Mouse (Mus musculus) liver, adult 2 months (tissue): ENCODE data around the gene Inca1. TPM values are rescaled to one million over a fixed set of nuclear protein-coding genes. Genes with fewer than 3 reads are reported as not detected.
A peak's percentile ranks its signal among the peaks of the same experiment; 100 is the strongest.

Experiments
- DNase-seq: peaks from one replicate; pipeline ENCODE4 v3.0.0-alpha.2; 2011; ENCODE audit warnings: low read depth, low spot score; ENCODE audit errors: extremely low read depth
- H3K27ac ChIP-seq: fragments of 200-500 bp; replicated peaks from 2 replicates; pipeline ENCODE4 v1.5.1; 2012; ENCODE audit warnings: low read depth, mild to moderate bottlenecking, control low read depth, inconsistent platforms, low read length; ENCODE audit not compliant: insufficient read depth
- H3K27me3 ChIP-seq: fragments of 200-500 bp; 2 replicates; pipeline ENCODE4 v1.6.1; 2012; ENCODE audit warnings: mild to moderate bottlenecking, moderate library complexity, low read length, inconsistent platforms; ENCODE audit not compliant: control insufficient read depth, insufficient read depth
- H3K36me3 ChIP-seq: fragments of 200-500 bp; 2 replicates; pipeline ENCODE4 v1.6.1; 2012; ENCODE audit warnings: low read length, inconsistent platforms; ENCODE audit not compliant: control insufficient read depth, insufficient read depth
- H3K4me1 ChIP-seq: fragments of 200-500 bp; 2 replicates; pipeline ENCODE4 v1.6.1; 2011; ENCODE audit warnings: low read length; ENCODE audit not compliant: control insufficient read depth, insufficient read depth
- H3K4me3 ChIP-seq: fragments of 200-500 bp; 2 replicates; pipeline ENCODE4 v1.5.1; 2011; ENCODE audit warnings: low read depth, mild to moderate bottlenecking, control low read depth, low read length, moderate library complexity; ENCODE audit not compliant: insufficient read depth
- H3K79me2 ChIP-seq: fragments of 200-500 bp; 2 replicates; pipeline ENCODE4 v1.6.1; 2012; ENCODE audit warnings: inconsistent platforms, mild to moderate bottlenecking, low read length, moderate library complexity; ENCODE audit not compliant: control insufficient read depth, insufficient read depth
- H3K9ac ChIP-seq: fragments of 200-500 bp; 2 replicates; pipeline ENCODE4 v1.6.1; 2012; ENCODE audit warnings: low read depth, mild to moderate bottlenecking, control low read depth, inconsistent platforms, low read length
- CTCF ChIP-seq: fragments of 200-500 bp; IDR thresholded peaks from 2 replicates; pipeline ENCODE4 v1.5.1; 2011; ENCODE audit warnings: low read depth, low read length, control low read depth
- POLR2A ChIP-seq: fragments of 200-500 bp; IDR thresholded peaks from 2 replicates; pipeline ENCODE4 v1.6.1; 2011; ENCODE audit warnings: low read length, control low read depth; ENCODE audit not compliant: insufficient read depth; ENCODE audit errors: extremely low read depth
- WGBS: fragments of 180-500 bp; shearing (Covaris S2); methylation state at CpG from one replicate; pipeline ENCODE4 v1.1.7; 2018; 5-methylcytosine and 5-hydroxymethylcytosine counted together
- polyA plus RNA-seq: library from polyadenylated mRNA; depleted of rRNA; stranded (reverse); fragments of >200 nt; gene quantifications from 2 replicates; pipeline ENCODE4 v1.2.3, GENCODE M21; 2012
- total RNA-seq: library from RNA; depleted of rRNA; stranded (reverse); fragments of >200 nt; gene quantifications from 2 replicates; pipeline ENCODE4 v1.2.3, GENCODE M21; 2014

Gene Inca1
- total and polyA plus RNA-seq, 2 experiments, result 18.4 to 29.9 TPM

DNA sequence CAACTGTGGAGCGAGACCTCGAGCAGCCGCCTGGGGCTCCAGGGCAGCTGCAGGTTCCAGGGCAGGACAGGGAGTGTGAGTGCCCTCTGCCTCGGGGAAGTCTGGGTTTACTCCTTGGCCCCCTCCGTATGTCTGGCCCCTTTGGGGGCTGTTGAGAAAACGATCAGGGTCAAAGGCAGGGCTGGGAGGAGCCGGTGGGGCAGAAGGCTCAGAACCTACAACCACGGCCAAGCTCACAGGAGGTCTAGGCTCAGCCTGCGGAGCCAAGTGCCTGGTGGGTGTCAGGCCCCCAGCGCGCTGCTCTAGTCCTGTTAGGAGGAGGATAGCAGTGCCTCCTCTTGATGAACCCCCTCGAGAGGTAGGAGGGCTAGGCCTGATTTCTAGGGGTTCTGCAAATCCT is 18.8 kb downstream of the Inca1 start:
- peaks cover 13% of the 10 kb centered on the region; the same call in 1 of the 2 replicates for H3K36me3 ChIP-seq
- H3K27ac ChIP-seq, result no peak overlapping the region

DNA sequence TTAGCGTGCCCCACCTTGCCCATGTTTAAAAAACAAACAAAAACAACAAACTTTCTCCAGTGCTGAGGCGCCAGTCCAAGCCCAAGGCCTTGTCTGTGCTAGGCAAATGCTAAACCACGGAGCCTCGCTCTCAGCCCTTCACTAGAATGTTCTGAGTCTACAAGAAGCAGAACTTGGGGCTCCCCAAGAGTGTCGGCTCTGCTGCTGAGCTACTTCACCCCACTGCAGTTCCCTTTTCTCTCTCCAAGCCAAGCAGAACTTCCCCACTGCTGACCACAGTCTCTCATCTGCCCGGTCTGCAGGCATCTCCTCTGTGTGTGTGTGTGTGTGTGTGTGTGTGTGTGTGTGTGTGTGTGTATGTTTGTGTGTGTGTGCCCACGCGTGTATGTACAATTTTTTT is 20.1 kb downstream of the Inca1 start:
- H3K9ac ChIP-seq, result no peak overlapping the region
- H3K27ac ChIP-seq, result no peak overlapping the region
- TF ChIP-seq POLR2A, result no peak
- TF ChIP-seq CTCF, result no peak
- no peak overlapping the region for H3K4me3 ChIP-seq
- 89% methylated on average over 8 of the region's 8 CpGs for WGBS
- peaks cover 16% of the 10 kb centered on the region for H3K4me1 ChIP-seq
- H3K27me3 ChIP-seq, result no peaks in the 10 kb centered on the region
- peak; percentile 45 for DNase-seq
- H3K79me2 ChIP-seq, result no peaks in the 10 kb centered on the region
- H3K36me3 ChIP-seq, result peaks cover 12% of the 10 kb centered on the region; the same call in 1 of the 2 replicates

More for the DNA sequence above, 18.8 kb downstream of the Inca1 start:
- H3K9ac ChIP-seq, result no peak overlapping the region
- TF ChIP-seq POLR2A (no peak), CTCF (no peak)
- H3K4me3 ChIP-seq, result no peak overlapping the region
- no peaks in the 10 kb centered on the region for H3K79me2 ChIP-seq
- H3K27me3 ChIP-seq, result no peaks in the 10 kb centered on the region
- 90% methylated on average over 12 of the region's 12 CpGs for WGBS
- DNase-seq, result no peak
- peaks cover 16% of the 10 kb centered on the region for H3K4me1 ChIP-seq

DNA sequence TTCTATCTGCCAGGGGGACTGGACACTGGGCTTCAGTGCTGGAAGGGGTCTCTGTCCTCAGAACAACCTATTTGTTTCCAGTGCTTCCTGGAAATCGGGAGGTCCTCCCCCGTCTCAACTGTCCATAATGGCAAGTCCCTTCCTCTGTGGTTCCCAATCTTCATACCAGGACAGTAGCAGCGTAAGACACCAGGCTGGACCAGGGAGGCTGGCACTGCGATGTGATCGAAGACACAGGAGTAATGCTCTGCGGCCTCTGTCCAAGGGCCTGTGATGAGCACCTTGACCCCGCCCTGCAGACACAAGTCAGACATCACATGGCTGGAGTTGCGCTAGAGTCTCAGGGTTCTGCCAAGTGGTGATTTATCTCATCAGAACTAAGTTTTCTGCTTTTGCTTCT is 20.6 kb downstream of the Inca1 start:
- Histone ChIP-seq H3K4me3 (no peak overlapping the region), H3K27me3 (no peaks in the 10 kb centered on the region), H3K79me2 (no peaks in the 10 kb centered on the region), H3K4me1 (peaks cover 16% of the 10 kb centered on the region), H3K36me3 (peaks cover 12% of the 10 kb centered on the region), H3K27ac (peak overlapping the region; percentile 95), H3K9ac (no peak overlapping the region)
- DNase-seq, result no peak
- 95% methylated on average over 8 of the region's 8 CpGs for WGBS
- no peak for TF ChIP-seq POLR2A
- no peak for TF ChIP-seq CTCF

DNA sequence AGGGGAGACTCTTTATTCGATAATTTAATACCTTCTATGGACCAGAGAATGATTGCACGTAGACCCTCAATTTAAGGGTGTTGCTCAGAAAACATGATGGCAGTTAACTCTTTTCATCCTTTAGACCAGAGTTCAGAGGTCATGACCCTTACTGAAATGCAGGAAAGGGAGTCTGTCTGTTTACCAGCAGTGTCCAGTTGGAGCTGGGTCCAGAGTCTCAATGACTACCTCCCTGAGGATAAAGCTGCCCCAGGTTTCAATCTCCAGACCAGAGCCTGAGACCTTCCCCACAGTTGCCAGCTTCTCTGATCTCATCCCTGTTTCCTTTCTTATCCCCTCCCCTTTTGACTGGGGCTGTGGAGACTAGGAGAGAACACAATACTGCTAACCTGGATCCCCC is 21.4 kb downstream of the Inca1 start:
- H3K27ac ChIP-seq, result peak overlapping the region; percentile 95
- peak; percentile 76 for DNase-seq
- peaks cover 14% of the 10 kb centered on the region for H3K36me3 ChIP-seq

DNA sequence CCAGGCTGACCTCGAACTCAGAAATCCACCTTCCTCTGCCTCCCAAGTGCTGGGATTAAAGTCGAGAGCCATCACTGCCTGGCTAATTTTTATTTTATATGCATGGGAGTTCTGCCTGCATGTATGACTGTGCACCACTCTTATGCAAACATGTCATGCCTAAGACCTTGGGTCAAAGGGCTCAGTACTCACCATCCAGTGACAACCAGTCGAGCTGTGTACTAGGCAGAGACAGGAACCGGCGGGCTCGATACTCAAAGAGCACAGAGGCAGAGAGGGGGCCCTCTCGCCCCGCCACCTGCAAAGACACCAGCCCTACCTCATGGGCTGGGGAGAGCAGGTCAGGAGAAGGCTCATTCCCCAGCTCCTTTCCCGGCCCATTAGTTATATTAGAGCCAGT is 21.9 kb downstream of the Inca1 start:
- DNase-seq, result peak; percentile 71
- TF ChIP-seq POLR2A, result no peak
- no peak for TF ChIP-seq CTCF
- Histone ChIP-seq H3K27ac (peak overlapping the region; percentile 95), H3K9ac (peak overlapping the region; percentile 38; the same call in 1 of the 2 replicates), H3K4me1 (peaks cover 16% of the 10 kb centered on the region), H3K79me2 (no peaks in the 10 kb centered on the region), H3K4me3 (no peak overlapping the region), H3K27me3 (no peaks in the 10 kb centered on the region), H3K36me3 (peaks cover 14% of the 10 kb centered on the region)
- WGBS, result 37% methylated on average over 9 of the region's 9 CpGs

More for the DNA sequence above, 21.4 kb downstream of the Inca1 start:
- Histone ChIP-seq H3K79me2 (no peaks in the 10 kb centered on the region), H3K4me1 (peaks cover 16% of the 10 kb centered on the region), H3K9ac (0 out of 2 replicates have a peak overlapping the region, but pooled peaks have one; percentile 24), H3K4me3 (no peak overlapping the region), H3K27me3 (no peaks in the 10 kb centered on the region)
- WGBS, result 35% methylated on average over 2 of the region's 2 CpGs
- TF ChIP-seq CTCF, result no peak
- TF ChIP-seq POLR2A, result no peak

DNA sequence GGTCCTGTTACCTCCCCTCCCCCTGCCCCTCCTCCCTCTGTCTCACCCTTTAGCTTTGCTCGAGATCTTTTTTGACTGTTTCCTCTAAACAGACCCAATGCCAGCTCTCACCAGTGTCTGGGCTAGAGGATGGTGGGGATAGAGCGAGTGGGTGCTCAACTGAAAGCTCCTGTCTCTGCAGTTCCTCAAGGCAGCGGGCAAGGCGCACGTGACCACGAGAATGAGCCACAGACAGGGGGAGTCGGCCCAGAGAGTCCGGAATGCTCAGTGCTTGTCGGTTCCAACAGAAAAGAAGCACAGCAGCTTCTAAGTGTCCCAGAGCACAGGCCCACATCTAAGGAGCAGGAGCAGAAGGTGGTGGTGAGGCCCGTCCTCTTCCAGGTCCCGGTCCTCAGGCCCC is 25.5 kb downstream of the Inca1 start:
- no peaks in the 10 kb centered on the region for H3K27me3 ChIP-seq
- 85% methylated on average over 11 of the region's 11 CpGs for WGBS
- no peaks in the 10 kb centered on the region for H3K79me2 ChIP-seq
- no peak overlapping the region for H3K4me3 ChIP-seq
- TF ChIP-seq CTCF (no peak), POLR2A (no peak)
- peaks cover 4% of the 10 kb centered on the region for H3K36me3 ChIP-seq
- H3K9ac ChIP-seq, result no peak overlapping the region
- H3K27ac ChIP-seq, result no peak overlapping the region
- no peak for DNase-seq
- H3K4me1 ChIP-seq, result peaks cover 14% of the 10 kb centered on the region
